Mouse (Mus musculus) limb, embryonic 12.5 days (tissue): ENCODE measurements around the gene Sh3bp4. TPM values are rescaled to one million over a fixed set of nuclear protein-coding genes. Genes with fewer than 3 reads are reported as not detected.

Experiments used
- ATAC-seq: fragments of 200-750 bp; cut with Nextera tagmentation; 2 replicates; pipeline ENCODE4 v1.8.0; 2017; ENCODE audit warnings: low read depth, moderate TSS enrichment; ENCODE audit not compliant: insufficient number of reproducible peaks, insufficient read depth, low FRiP score, low TSS enrichment
- H3K27ac ChIP-seq: fragments of 300-500 bp; sonication (generic); 2 replicates; pipeline ENCODE4 v1.5.1; 2016; ENCODE audit warnings: mild to moderate bottlenecking, moderate library complexity
- H3K27me3 ChIP-seq: fragments of 300-500 bp; sonication (generic); 2 replicates; pipeline ENCODE4 v1.6.1; 2016; ENCODE audit warnings: mild to moderate bottlenecking, moderate library complexity
- H3K36me3 ChIP-seq: fragments of 300-500 bp; sonication (generic); 2 replicates; pipeline ENCODE4 v1.6.1; 2016; ENCODE audit warnings: mild to moderate bottlenecking, moderate library complexity
- H3K4me1 ChIP-seq: fragments of 300-500 bp; sonication (generic); replicated peaks from 2 replicates; pipeline ENCODE4 v1.6.1; 2016
- H3K4me2 ChIP-seq: fragments of 300-500 bp; sonication (generic); 2 replicates; pipeline ENCODE4 v1.6.1; 2016; ENCODE audit warnings: mild to moderate bottlenecking, moderate library complexity
- H3K4me3 ChIP-seq: fragments of 300-500 bp; sonication (generic); replicated peaks from 2 replicates; pipeline ENCODE4 v1.5.1; 2016; ENCODE audit warnings: mild to moderate bottlenecking
- H3K9ac ChIP-seq: fragments of 300-500 bp; sonication (generic); replicated peaks from 2 replicates; pipeline ENCODE4 v1.6.1; 2016; ENCODE audit warnings: mild to moderate bottlenecking, moderate library complexity
- H3K9me3 ChIP-seq: fragments of 300-500 bp; sonication (generic); 2 replicates; pipeline ENCODE4 v1.6.1; 2016; ENCODE audit warnings: mild to moderate bottlenecking, moderate library complexity
- WGBS: fragments of 180-500 bp; shearing (Covaris S2); methylation state at CpG from one replicate; pipeline ENCODE4 v1.1.7; 2016; 5-methylcytosine and 5-hydroxymethylcytosine counted together
- polyA plus RNA-seq: library from polyadenylated mRNA; unstranded; fragments of >200 nt; fragmentation: Nextera tagmentation; extraction: Ambion mirVana; gene quantifications from 2 replicates; pipeline ENCODE4 v1.2.1, GENCODE M21; 2016

Sh3bp4 gene
- polyA plus RNA-seq: 22.3 and 23.1 TPM in 2 replicates

GRCm38 (mm10) chr1:89070103-89070700 lies at the start of gene Sh3bp4:
Sh3bp4 (plus strand) TSS chr1:89070415.
- Histone ChIP-seq H3K9ac (peak within 1 kb of the TSS; percentile 89), H3K36me3 (no peaks in the 10 kb centered on the region), H3K4me2 (peak within 1 kb of the TSS; percentile 71), H3K9me3 (no peaks in the 10 kb centered on the region), H3K4me1 (peaks cover 44% of the 10 kb centered on the region), H3K27ac (peak within 1 kb of the TSS; percentile 92), H3K27me3 (no peaks in the 10 kb centered on the region), H3K4me3 (peak within 1 kb of the TSS; percentile 87)
- WGBS: under 1% methylated on average over 62 of the region's 63 CpGs
- peak; percentile 96 for ATAC-seq

GRCm38 (mm10) chr1:89022997-89023396 lies 47.2 kb upstream of the Sh3bp4 start:
- Histone ChIP-seq H3K4me3 (no peak overlapping the region), H3K4me1 (peaks cover 9% of the 10 kb centered on the region; the same call in 1 of the 2 replicates), H3K27ac (no peak overlapping the region), H3K9me3 (no peaks in the 10 kb centered on the region), H3K9ac (no peak overlapping the region), H3K27me3 (peaks cover 3% of the 10 kb centered on the region; the same call in 1 of the 2 replicates), H3K4me2 (no peak overlapping the region), H3K36me3 (no peaks in the 10 kb centered on the region)
- no peak for ATAC-seq
- 80% methylated on average over 7 of the region's 7 CpGs for WGBS

DNA sequence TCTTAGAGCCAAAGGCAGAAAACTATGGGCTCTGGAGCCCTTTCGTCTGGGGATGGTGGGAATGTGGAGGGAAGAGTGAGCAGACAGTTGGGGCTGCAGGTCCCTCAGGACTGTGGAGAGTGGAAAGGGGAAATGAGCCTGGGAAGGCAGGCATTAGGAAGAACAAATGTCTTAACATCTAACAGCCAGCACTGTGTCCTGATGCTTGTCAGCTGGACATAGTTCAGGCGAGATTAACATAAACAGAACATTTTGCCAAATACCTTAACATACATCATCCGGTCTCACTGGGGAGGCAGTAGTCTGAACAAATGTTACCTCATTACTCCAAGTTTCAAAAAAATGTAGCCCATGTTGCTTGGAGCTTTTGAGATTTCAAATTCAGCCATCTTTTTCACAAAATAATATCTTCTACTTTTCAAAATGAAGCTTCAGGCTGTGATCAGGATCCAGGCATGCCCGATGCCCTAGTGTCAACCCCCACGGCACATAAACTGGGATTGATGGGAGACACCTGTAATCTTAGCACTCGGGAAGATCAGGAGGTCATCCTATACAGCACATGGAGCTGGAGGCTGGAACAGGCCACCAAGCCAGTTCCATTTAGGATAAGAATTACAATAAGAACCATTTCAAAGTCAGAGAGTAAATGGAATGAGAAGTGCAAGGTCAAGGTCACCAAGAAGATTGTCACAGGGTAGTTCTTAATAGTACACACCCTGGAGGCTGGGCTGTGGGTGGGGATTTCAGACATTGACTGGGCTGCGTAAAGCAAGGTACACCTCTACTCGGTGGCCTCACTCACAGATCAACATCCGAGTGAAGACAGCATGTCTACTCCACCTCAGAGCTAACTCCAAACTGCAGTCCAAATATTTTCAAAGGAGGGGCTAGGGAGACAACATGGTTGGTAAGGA lies 45.3 kb upstream of the Sh3bp4 start:
- no peak for ATAC-seq
- WGBS: 52% methylated on average over 9 of the region's 9 CpGs

GRCm38 (mm10) chr1:89026040-89026439 lies 44.2 kb upstream of the Sh3bp4 start:
- no peak overlapping the region for H3K9ac ChIP-seq
- WGBS: 92% methylated on average over 1 of the region's 1 CpGs
- no peak overlapping the region for H3K27ac ChIP-seq
- no peaks in the 10 kb centered on the region for H3K9me3 ChIP-seq
- peaks cover 3% of the 10 kb centered on the region; the same call in 1 of the 2 replicates for H3K27me3 ChIP-seq
- H3K36me3 ChIP-seq: no peaks in the 10 kb centered on the region
- no peak for ATAC-seq
- peaks cover 9% of the 10 kb centered on the region; the same call in 1 of the 2 replicates for H3K4me1 ChIP-seq
- H3K4me3 ChIP-seq: no peak overlapping the region
- H3K4me2 ChIP-seq: no peak overlapping the region

More for the DNA sequence above, 45.3 kb upstream of the Sh3bp4 start:
- Histone ChIP-seq H3K9ac (no peak overlapping the region), H3K4me3 (no peak overlapping the region), H3K9me3 (no peaks in the 10 kb centered on the region), H3K4me2 (no peak overlapping the region), H3K4me1 (peaks cover 9% of the 10 kb centered on the region; the same call in 1 of the 2 replicates), H3K27ac (no peak overlapping the region), H3K27me3 (peaks cover 3% of the 10 kb centered on the region; the same call in 1 of the 2 replicates), H3K36me3 (no peaks in the 10 kb centered on the region)

DNA sequence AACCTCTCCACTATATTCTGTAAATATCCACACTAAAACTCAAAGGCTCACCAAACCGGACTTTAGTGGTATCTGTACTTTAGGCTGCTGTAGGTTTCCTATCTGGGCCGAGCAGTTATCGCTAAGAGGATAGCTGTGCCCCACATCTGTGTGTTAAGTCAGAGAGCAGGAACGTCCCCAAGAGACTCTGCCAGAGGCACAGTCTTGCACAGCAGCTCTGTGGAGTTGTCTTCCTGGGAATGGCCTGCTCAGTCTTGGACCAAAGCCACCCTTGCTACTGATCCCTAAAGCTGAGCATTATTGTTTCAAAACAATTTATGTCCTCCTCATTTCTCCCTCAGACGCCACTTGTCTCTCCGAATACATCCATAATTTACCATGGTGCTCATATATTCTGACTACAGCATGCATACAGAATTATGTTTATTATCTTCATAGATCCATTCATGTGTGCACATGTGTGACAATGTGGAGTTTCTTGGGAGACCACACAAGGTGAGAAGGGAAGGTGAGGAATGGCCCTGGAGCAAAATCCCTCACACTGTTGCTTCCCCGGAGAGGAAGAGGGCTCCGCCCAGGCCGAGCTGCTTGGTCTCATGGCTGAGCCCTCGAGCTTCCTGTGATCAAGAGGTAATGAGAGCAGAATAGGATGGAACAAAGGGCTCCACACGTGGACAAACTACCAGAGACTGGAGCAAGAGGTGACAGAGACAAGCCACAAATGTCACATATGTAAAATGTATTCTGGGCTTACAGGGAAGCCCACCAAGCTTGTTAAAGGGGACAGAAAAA lies 40.9 kb upstream of the Sh3bp4 start:
- Histone ChIP-seq H3K4me2 (no peak overlapping the region), H3K9me3 (no peaks in the 10 kb centered on the region), H3K9ac (no peak overlapping the region), H3K36me3 (no peaks in the 10 kb centered on the region), H3K4me1 (peaks cover 25% of the 10 kb centered on the region), H3K4me3 (no peak overlapping the region), H3K27ac (peak overlapping the region; percentile 7; the same call in 1 of the 2 replicates), H3K27me3 (peaks cover 3% of the 10 kb centered on the region; the same call in 1 of the 2 replicates)
- ATAC-seq: no peak
- WGBS: 70% methylated on average over 11 of the region's 11 CpGs

GRCm38 (mm10) chr1:89033661-89034060 lies 36.6 kb upstream of the Sh3bp4 start:
- 26% methylated on average over 8 of the region's 8 CpGs for WGBS
- no peaks in the 10 kb centered on the region for H3K36me3 ChIP-seq
- H3K27me3 ChIP-seq: no peaks in the 10 kb centered on the region
- no peak overlapping the region for H3K4me3 ChIP-seq
- H3K4me2 ChIP-seq: 0 out of 2 replicates have a peak overlapping the region, but pooled peaks have one; percentile 1
- H3K9me3 ChIP-seq: no peaks in the 10 kb centered on the region
- peaks cover 22% of the 10 kb centered on the region for H3K4me1 ChIP-seq
- H3K27ac ChIP-seq: peak overlapping the region; percentile 66; the same call in 1 of the 2 replicates
- peak; percentile 31; the same call in 1 of the 2 replicates for ATAC-seq
- no peak overlapping the region for H3K9ac ChIP-seq

DNA sequence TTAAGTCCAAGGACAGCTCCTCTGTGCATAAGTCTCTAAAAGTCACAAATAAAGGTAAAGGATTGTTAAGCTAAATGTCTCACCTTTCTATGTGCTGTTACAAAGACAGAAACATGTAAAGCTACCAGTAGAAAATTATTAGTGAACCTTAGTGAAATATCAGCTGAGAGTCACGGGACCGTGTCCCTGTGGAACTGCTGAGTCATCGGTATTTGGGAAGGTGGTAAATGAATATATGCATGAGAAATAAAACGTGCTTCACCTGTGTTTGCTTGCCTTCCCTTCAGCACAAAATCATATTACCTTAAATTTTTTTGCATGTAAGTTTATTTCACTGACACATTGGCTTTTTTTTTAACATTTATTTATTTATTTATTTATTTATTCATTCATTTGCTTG lies 36.2 kb upstream of the Sh3bp4 start:
- Histone ChIP-seq H3K4me2 (0 out of 2 replicates have a peak overlapping the region, but pooled peaks have one; percentile 1), H3K4me3 (no peak overlapping the region), H3K9ac (no peak overlapping the region), H3K27me3 (no peaks in the 10 kb centered on the region), H3K4me1 (peaks cover 22% of the 10 kb centered on the region), H3K27ac (peak overlapping the region; percentile 66; the same call in 1 of the 2 replicates), H3K36me3 (no peaks in the 10 kb centered on the region), H3K9me3 (no peaks in the 10 kb centered on the region)
- ATAC-seq: no peak
- WGBS: 64% methylated on average over 4 of the region's 4 CpGs

DNA sequence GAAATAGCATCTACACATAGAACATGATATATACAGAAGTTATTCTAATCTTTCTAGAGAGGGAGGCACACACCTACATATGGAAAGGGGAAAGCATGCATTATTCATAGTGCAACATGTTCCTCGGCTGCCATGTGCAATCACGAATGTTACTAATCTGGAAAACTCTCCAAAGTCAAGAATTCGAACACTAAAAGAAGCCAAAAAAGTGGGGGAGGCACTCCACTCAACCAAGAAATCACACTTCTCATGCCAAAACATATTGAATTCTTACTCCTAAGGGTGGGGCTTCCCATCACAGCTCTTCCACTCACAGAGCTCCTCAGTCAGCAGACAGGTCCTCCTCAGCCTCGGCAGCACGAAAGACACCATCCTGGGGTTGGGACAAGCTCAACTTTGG lies 35.1 kb upstream of the Sh3bp4 start:
- peaks cover 33% of the 10 kb centered on the region for H3K4me1 ChIP-seq
- WGBS: 85% methylated on average over 5 of the region's 5 CpGs
- no peaks in the 10 kb centered on the region for H3K9me3 ChIP-seq
- no peak overlapping the region for H3K4me2 ChIP-seq
- no peak overlapping the region for H3K4me3 ChIP-seq
- H3K36me3 ChIP-seq: no peaks in the 10 kb centered on the region
- ATAC-seq: no peak
- H3K27ac ChIP-seq: no peak overlapping the region
- no peaks in the 10 kb centered on the region for H3K27me3 ChIP-seq
- H3K9ac ChIP-seq: no peak overlapping the region

DNA sequence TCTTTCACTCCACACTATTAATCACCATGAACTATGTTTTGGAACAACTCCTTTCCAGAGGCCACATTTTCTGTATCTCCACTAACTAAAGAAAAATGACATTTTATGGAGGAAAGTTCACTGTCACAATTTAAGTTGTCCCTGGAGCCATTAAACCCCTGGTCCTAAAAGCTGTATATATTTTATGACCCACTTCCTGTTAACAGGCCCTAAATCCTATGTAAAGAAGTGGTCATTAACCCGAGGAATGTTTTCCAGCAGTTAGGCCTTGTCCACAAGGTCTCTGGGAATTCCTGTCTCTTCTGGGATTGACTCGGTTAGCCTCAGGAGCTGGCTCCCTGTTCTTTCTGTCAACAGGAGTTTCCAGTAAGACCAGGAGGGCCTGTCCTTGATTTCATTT lies 30.4 kb upstream of the Sh3bp4 start:
- Histone ChIP-seq H3K4me3 (no peak overlapping the region), H3K9ac (no peak overlapping the region), H3K36me3 (no peaks in the 10 kb centered on the region), H3K27ac (0 out of 2 replicates have a peak overlapping the region, but pooled peaks have one; percentile 23), H3K4me2 (no peak overlapping the region), H3K4me1 (peaks cover 24% of the 10 kb centered on the region), H3K27me3 (no peaks in the 10 kb centered on the region), H3K9me3 (no peaks in the 10 kb centered on the region)
- ATAC-seq: no peak
- 7% methylated on average over 2 of the region's 2 CpGs for WGBS

- Histone ChIP-seq H3K9ac (no peak overlapping the region), H3K27ac (no peak overlapping the region), H3K9me3 (no peaks in the 10 kb centered on the region), H3K36me3 (no peaks in the 10 kb centered on the region), H3K4me3 (no peak overlapping the region), H3K4me2 (no peak overlapping the region), H3K27me3 (no peaks in the 10 kb centered on the region), H3K4me1 (peaks cover 19% of the 10 kb centered on the region)
- 60% methylated on average over 5 of the region's 5 CpGs for WGBS
- ATAC-seq: no peak
Observed at GRCm38 (mm10) chr1:89041290-89041689, 28.9 kb upstream of the Sh3bp4 start.
